Mouse (Mus musculus): ENCODE data around the gene Dusp3.

GRCm38 (mm10) chr11:102029966-102030365 lies 43.2 kb upstream of the Dusp3 start:
- no peak for TF ChIP-seq CTCF (IDR thresholded peaks at IDR 0.05; ENCODE audit: borderline replicate concordance, control insufficient read depth, extremely low read depth, insufficient read depth, low read length, poor library complexity)
- TF ChIP-seq POLR2A (IDR thresholded peaks at IDR 0.05; ENCODE audit: control insufficient read depth, extremely low read depth, insufficient read depth, low read length, poor library complexity) = no peak
